Mouse (Mus musculus) midbrain, embryonic 14.5 days (tissue): ENCODE results near the gene Cdkn1a. TPM values are rescaled to one million over a fixed set of nuclear protein-coding genes. Genes with fewer than 3 reads are reported as not detected.
"Not testable (repeated sequence)": the region's sequence is repeated elsewhere in the genome, so short reads cannot be mapped to it uniquely, and the experiment has no call there.

Experiments
- ATAC-seq: fragments of 200-750 bp; cut with Nextera tagmentation; 2 replicates; pipeline ENCODE4 v1.8.0; 2017; ENCODE audit warnings: moderate number of reproducible peaks, moderate library complexity; ENCODE audit not compliant: low FRiP score, low TSS enrichment
- DNase-seq: peaks from one replicate; pipeline ENCODE4 v3.0.0-alpha.2; 2015
- H3K27ac ChIP-seq: fragments of 300-500 bp; sonication (generic); replicated peaks from 2 replicates; pipeline ENCODE4 v1.5.1; 2014; ENCODE audit warnings: mild to moderate bottlenecking, low read depth, low read length, moderate library complexity
- H3K27me3 ChIP-seq: fragments of 300-500 bp; sonication (generic); 2 replicates; pipeline ENCODE4 v1.6.1; 2014; ENCODE audit warnings: low read length, control low read depth, mixed read lengths; ENCODE audit not compliant: control insufficient read depth, insufficient read depth
- H3K36me3 ChIP-seq: fragments of 300-500 bp; sonication (generic); 2 replicates; pipeline ENCODE4 v1.6.1; 2014; ENCODE audit warnings: low read length, control low read depth; ENCODE audit not compliant: control insufficient read depth, insufficient read depth
- H3K4me1 ChIP-seq: fragments of 300-500 bp; sonication (generic); 2 replicates; pipeline ENCODE4 v1.6.1; 2014; ENCODE audit warnings: mild to moderate bottlenecking, antibody characterized with exemption, low read length, control low read depth; ENCODE audit not compliant: control insufficient read depth, insufficient read depth
- H3K4me2 ChIP-seq: fragments of 300-500 bp; sonication (generic); 2 replicates; pipeline ENCODE4 v1.6.1; 2014; ENCODE audit warnings: mild to moderate bottlenecking, low read length, moderate library complexity
- H3K4me3 ChIP-seq: fragments of 300-500 bp; sonication (generic); replicated peaks from 2 replicates; pipeline ENCODE4 v1.5.1; 2014; ENCODE audit warnings: low read depth, low read length
- H3K9ac ChIP-seq: fragments of 300-500 bp; sonication (generic); replicated peaks from 2 replicates; pipeline ENCODE4 v1.6.1; 2014; ENCODE audit warnings: mild to moderate bottlenecking, low read length, moderate library complexity
- H3K9me3 ChIP-seq: fragments of 300-500 bp; sonication (generic); 2 replicates; pipeline ENCODE4 v1.6.1; 2016; ENCODE audit warnings: low read length, control low read depth, mixed read lengths; ENCODE audit not compliant: control insufficient read depth
- WGBS: fragments of 180-500 bp; shearing (Covaris S2); extraction: QIAGEN DNeasy Blood & Tissue Kit; methylation state at CpG from one replicate; pipeline ENCODE4 v1.1.7; 2014; 5-methylcytosine and 5-hydroxymethylcytosine counted together
- polyA plus RNA-seq: library from polyadenylated mRNA; unstranded; fragments of >200 nt; fragmentation: Nextera tagmentation; extraction: Ambion mirVana; gene quantifications from 2 replicates; pipeline ENCODE4 v1.2.1, GENCODE M21; 2014

Gene Cdkn1a
- polyA plus RNA-seq, 1 experiment from 2014 or later, result 80.8 TPM

DNA sequence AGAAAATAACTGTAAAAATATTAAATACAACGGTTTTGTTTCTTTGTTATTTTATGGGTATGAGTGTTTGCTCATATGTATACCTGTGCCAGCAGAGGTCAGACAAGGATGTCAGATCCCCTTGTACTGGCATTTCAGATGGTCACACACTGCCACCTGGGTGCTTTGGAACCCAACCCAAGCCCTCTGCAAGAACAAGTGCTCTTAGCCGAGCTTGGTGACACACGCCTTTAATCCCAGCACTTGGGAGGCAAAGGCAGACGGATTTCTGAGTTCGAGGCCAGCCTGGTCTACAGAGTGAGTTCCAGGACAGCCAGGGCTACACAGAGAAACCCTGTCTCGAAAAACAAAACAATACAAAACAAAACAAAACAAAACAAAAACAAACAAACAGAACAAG, 19.6 kb downstream of the Cdkn1a start:
- DNase-seq, H3K4me2 ChIP-seq, H3K9me3 ChIP-seq, H3K4me3 ChIP-seq, H3K36me3 ChIP-seq, H3K27me3 ChIP-seq, H3K27ac ChIP-seq, H3K4me1 ChIP-seq, ATAC-seq, H3K9ac ChIP-seq: not testable (repeated sequence)
- WGBS, result 82% methylated on average over 6 of the region's 6 CpGs

DNA sequence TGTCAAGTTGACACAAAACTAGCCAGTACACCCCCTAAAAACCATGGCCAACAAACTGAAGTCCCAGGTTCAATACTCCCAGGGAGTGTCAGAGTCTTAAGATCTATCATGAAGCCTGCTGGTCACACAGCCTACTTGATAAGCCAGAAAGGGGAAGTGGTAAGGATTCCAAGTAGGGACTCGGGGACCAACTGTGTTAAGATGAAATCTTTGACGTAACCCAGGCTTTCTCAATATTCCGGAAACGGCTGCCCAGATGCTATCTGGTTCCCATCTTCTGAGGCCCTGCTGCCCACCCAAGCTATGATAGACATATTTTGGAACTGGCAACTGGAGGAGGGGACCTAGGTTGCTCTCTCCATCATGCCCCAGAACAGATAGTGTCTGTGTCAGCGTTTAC, 20.6 kb downstream of the Cdkn1a start:
- ATAC-seq (no peak), DNase-seq (no peak)
- Histone ChIP-seq H3K4me1 (no peaks in the 10 kb centered on the region), H3K9ac (no peak overlapping the region), H3K27me3 (no peaks in the 10 kb centered on the region), H3K27ac (no peak overlapping the region), H3K36me3 (no peaks in the 10 kb centered on the region), H3K4me3 (no peak overlapping the region), H3K4me2 (no peak overlapping the region), H3K9me3 (no peaks in the 10 kb centered on the region)
- 91% methylated on average over 5 of the region's 5 CpGs for WGBS

DNA sequence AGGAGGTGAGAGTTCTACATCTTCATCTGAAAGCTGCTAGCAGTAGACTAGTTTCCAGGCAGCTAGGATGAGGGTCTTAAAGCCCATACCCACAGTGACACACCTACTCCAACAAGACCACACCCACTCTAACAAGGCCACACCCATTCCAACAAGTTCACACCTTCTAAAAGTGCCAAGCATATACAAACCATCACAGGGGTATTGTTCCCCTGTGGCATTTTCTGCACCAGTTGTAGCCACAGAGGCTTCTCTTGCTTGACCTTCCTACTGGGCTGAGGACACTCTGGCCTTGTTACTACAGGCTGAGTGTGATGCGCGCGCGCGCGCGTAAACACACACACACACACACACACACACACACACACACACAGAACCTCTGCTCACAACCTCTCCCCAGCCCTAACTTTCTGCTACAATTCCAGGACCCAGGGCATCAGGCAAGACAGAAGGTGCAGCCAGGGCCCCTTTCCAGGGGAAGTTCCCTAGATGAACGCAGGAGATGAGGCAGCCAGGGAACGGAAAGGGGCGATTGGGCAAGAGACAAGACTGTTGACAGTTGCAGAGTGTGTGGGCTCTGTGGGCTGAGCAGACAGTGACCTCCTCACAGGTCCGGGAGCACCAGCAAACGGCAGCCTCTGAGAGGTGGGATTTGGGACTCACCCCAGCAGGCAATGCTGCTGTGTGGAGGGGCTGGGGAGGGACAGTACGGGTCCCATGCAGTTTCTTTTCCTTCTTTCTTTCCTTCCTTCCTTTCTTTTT, 23.0 kb downstream of the Cdkn1a start, which contains the start of gene Rab44:
Rab44 (plus strand) TSS at position 555 of the 762 bp plus-strand sequence.
- no peak within 1 kb of the TSS for H3K4me3 ChIP-seq
- no peaks in the 10 kb centered on the region for H3K27me3 ChIP-seq
- 93% methylated on average over 13 of the region's 13 CpGs for WGBS
- H3K4me2 ChIP-seq, result no peak within 1 kb of the TSS
- no peak within 1 kb of the TSS for H3K9ac ChIP-seq
- no peaks in the 10 kb centered on the region for H3K4me1 ChIP-seq
- H3K36me3 ChIP-seq, result no peaks in the 10 kb centered on the region
- ATAC-seq, result no peak
- DNase-seq, result no peak
- H3K27ac ChIP-seq, result no peak within 1 kb of the TSS
- H3K9me3 ChIP-seq, result no peaks in the 10 kb centered on the region

DNA sequence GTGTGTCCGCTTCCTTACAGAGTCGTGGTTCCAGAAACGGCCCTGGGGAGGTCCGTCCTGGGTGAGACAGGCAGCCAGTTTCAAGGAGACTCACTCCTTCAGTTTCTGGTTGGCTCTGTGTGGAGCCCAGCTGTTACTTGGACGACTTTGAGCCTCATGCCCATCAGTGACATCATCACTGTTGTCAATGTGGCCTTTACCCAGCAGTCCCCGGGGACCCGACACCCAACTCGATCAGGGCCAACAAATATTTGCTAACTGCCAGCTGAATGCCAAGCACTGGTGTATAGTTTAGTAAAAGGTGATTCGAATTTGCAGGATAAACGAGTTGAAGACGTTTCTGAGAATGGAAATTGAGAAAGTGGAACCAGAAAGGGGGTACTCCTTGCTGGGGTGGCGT, 25.2 kb downstream of the Cdkn1a start:
- Histone ChIP-seq H3K4me3 (no peak overlapping the region), H3K27me3 (no peaks in the 10 kb centered on the region), H3K36me3 (no peaks in the 10 kb centered on the region), H3K4me2 (no peak overlapping the region), H3K9me3 (no peaks in the 10 kb centered on the region), H3K9ac (no peak overlapping the region), H3K27ac (no peak overlapping the region), H3K4me1 (no peaks in the 10 kb centered on the region)
- 77% methylated on average over 12 of the region's 12 CpGs for WGBS
- DNase-seq (no peak), ATAC-seq (no peak)

DNA sequence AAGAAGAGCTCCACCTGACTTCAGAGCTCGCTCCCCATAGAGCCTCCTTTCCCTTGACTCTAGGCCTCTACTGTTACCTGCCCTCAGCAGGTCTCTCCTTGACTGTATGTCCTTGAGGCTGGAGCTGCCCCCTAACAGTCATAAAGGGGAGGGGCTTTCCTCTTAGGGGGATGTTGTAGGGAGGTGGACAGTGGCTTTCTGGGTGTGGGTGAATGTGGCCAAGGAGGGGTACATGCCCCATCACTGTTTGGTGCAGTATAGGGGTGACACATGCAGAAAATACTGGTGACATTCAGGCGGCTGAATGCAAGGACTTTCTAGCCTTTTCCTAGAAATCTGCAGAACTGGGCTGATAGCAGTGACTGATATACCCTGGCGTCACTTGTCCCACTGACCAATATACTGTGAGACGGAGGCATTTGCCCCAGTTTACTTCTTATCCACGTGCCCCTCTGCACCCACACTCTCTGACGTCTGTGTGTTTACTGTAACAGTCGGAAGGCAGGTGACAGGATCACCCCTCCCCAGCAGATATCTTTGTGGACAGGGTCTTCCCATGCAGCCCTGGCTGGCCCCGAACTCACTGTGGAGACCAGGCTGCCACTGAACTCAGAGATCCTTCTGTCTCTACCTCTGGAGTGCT, 26.4 kb downstream of the Cdkn1a start:
- WGBS, result 81% methylated on average over 8 of the region's 8 CpGs
- Histone ChIP-seq H3K27ac (no peak overlapping the region), H3K27me3 (no peaks in the 10 kb centered on the region), H3K4me2 (no peak overlapping the region), H3K9me3 (no peaks in the 10 kb centered on the region), H3K36me3 (no peaks in the 10 kb centered on the region), H3K9ac (no peak overlapping the region), H3K4me1 (no peaks in the 10 kb centered on the region), H3K4me3 (no peak overlapping the region)
- ATAC-seq, result no peak
- DNase-seq, result no peak

DNA sequence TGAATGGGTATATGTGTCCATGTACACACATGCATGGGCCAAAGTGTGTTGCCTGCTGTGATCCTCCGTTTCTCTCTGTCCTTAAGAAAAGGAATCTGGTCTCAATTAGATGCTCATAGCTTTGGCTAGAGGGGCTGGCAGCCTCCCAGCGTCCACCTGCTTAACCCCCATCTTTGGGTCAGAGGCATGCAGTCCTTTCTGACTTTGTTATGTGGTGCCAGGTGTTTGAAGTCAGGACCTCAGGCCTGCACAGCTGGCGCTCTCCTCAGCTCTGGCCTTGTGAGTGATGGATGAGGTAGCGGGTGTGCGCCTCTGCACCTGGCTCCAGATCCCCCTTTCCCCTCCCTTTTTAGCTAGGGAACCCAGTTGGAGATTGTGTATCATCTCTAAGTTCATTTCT, 27.3 kb downstream of the Cdkn1a start:
- no peak overlapping the region for H3K4me3 ChIP-seq
- H3K4me1 ChIP-seq, result no peaks in the 10 kb centered on the region
- no peak for ATAC-seq
- no peak overlapping the region for H3K27ac ChIP-seq
- H3K36me3 ChIP-seq, result no peaks in the 10 kb centered on the region
- no peak overlapping the region for H3K9ac ChIP-seq
- H3K4me2 ChIP-seq, result no peak overlapping the region
- DNase-seq, result no peak
- 73% methylated on average over 5 of the region's 5 CpGs for WGBS
- no peaks in the 10 kb centered on the region for H3K9me3 ChIP-seq
- no peaks in the 10 kb centered on the region for H3K27me3 ChIP-seq

DNA sequence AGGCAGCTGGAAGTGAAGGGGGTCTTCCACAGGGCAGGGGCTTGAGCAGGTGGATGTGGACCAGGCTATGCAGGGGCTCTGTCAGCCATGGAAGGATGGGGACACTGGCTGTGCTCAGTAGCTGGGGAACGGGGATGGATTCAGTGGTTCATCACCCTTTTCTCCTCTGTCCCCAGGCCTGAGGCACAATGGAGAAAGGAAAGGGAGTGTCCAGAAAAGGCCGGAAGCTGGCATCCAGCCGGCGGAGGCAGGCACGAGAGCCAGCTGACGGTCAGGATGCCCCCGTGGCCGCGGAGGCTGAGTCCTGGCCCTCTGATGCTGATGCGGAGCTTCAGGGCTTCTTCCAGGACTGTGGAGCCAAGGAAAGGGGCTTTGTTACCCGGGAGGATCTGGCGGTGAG, 29.9 kb downstream of the Cdkn1a start:
- Histone ChIP-seq H3K36me3 (no peaks in the 10 kb centered on the region), H3K9me3 (no peaks in the 10 kb centered on the region), H3K4me2 (no peak overlapping the region), H3K9ac (no peak overlapping the region), H3K4me3 (no peak overlapping the region), H3K4me1 (no peaks in the 10 kb centered on the region), H3K27ac (no peak overlapping the region), H3K27me3 (no peaks in the 10 kb centered on the region)
- no peak for DNase-seq
- WGBS, result 62% methylated on average over 12 of the region's 12 CpGs
- ATAC-seq, result no peak

DNA sequence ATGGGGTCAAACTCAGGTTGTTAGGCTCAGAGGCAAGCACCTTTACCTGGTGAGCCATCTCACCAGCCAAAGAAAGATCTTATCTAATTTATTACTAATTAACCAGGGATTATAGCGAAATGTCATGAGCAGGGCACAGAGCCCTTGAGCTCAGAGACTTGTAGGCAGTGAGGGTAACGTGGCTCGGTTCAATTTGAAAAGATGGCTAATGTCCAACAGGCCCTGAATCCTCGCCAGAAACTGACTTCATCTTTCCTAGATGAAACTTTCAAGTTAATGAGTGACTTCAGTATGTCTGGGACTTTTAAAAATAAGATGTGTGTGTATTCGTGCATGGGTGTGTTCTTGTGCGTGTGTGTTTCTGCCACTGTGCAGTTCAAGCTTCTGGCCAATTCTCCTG, 32.0 kb downstream of the Cdkn1a start:
- no peak overlapping the region for H3K4me2 ChIP-seq
- no peak overlapping the region for H3K27ac ChIP-seq
- WGBS, result 83% methylated on average over 6 of the region's 6 CpGs
- no peaks in the 10 kb centered on the region for H3K4me1 ChIP-seq
- no peak overlapping the region for H3K4me3 ChIP-seq
- H3K27me3 ChIP-seq, result no peaks in the 10 kb centered on the region
- ATAC-seq (no peak), DNase-seq (no peak)
- H3K9me3 ChIP-seq, result no peaks in the 10 kb centered on the region
- no peaks in the 10 kb centered on the region for H3K36me3 ChIP-seq
- H3K9ac ChIP-seq, result no peak overlapping the region

DNA sequence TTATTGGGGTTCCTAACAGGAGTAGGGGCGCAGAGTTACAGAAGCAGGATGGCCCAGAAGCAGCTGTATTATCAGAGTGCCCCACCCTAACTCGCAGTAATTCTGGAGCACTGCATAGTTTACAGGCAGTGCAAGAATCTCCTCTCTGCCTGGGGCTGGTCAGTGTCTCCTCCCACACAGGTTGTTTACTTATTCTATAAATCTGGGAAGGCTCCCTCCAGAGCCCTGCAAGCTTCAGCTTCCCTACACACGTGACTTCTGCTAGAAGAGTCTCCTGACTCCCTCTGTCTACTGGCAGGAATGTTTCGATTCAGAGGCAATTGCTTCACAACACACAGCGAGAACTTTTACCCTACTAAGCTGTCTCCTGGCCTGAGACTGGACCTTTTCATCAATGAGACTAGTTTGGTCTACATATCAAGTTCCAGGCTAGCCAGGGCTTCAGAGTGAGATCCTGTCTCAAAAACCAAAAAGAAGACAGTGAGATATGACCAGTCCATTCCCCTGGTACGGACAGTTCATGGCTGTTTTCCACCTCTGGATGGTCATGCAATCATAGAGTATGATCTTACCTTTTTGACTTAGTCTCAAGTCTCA, 32.9 kb downstream of the Cdkn1a start:
- no peak overlapping the region for H3K9ac ChIP-seq
- ATAC-seq (no peak), DNase-seq (peak; percentile 8)
- H3K9me3 ChIP-seq, result no peaks in the 10 kb centered on the region
- no peak overlapping the region for H3K4me2 ChIP-seq
- no peak overlapping the region for H3K4me3 ChIP-seq
- no peaks in the 10 kb centered on the region for H3K4me1 ChIP-seq
- no peak overlapping the region for H3K27ac ChIP-seq
- H3K27me3 ChIP-seq, result no peaks in the 10 kb centered on the region
- no peaks in the 10 kb centered on the region for H3K36me3 ChIP-seq
- 77% methylated on average over 6 of the region's 6 CpGs for WGBS
